Mouse (Mus musculus): ENCODE data around the gene Tbx2. TPM values are rescaled to one million over a fixed set of nuclear protein-coding genes. Genes with fewer than 3 reads are reported as not detected.

Tbx2 gene
- polyA plus RNA-seq, 1 experiment from 2014 or later = 8.1 TPM

- no peaks in the 10 kb centered on the region for H3K36me3 ChIP-seq
- no peak overlapping the region for H3K4me2 ChIP-seq (replicated peaks)
- 6% methylated on average over 13 of the region's 13 CpGs for WGBS
- no peak for ATAC-seq (ENCODE audit: insufficient number of reproducible peaks, low FRiP score, low TSS enrichment, low read depth)
- no peaks in the 10 kb centered on the region for H3K9me3 ChIP-seq (replicated peaks)
- H3K27ac ChIP-seq (replicated peaks) = no peak overlapping the region
- H3K4me1 ChIP-seq = peaks cover 36% of the 10 kb centered on the region
- no peak overlapping the region for H3K4me3 ChIP-seq (replicated peaks)
- peaks cover 88% of the 10 kb centered on the region for H3K27me3 ChIP-seq
- H3K9ac ChIP-seq = no peak overlapping the region
Measured at GRCm38 (mm10) chr11:85890563-85890845, 58.2 kb downstream of the Tbx2 start.

DNA sequence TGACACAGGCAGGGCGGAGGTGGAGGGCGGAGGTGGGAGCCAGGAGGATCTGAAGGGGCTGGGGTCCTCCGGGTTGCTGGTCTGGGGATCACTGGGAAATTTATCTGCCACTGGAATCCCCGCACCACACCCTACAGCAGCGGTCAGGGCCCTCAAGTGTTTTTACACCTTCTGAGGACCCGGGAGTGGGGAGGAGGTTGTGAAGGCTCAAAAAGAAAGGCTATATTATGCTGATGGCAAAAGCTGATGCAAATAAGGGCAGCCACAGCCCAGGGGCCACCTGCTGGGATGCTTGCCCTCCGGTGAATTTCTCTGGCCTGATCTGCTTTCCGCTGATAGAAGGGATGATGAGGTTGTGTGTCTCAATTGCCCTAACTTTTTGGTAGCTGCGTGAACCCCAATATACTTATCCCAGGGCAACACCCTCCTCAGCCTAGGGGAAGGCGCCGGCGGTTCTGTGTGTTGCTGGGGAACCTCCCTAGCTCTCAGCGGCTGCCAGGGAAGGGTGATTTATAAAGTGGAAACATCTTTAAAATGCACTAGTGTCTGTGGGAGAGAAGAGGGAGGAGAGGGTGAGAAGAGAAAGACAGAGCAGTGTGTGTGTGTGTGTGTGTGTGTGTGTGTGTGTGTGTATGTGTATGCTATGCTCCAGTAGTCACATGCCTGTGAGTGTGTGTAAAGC lies 58.8 kb downstream of the Tbx2 start:
- peaks cover 34% of the 10 kb centered on the region for H3K4me1 ChIP-seq
- no peak overlapping the region for H3K27ac ChIP-seq (replicated peaks)
- H3K4me3 ChIP-seq (replicated peaks) = no peak overlapping the region
- no peaks in the 10 kb centered on the region for H3K36me3 ChIP-seq
- H3K9me3 ChIP-seq (replicated peaks) = no peaks in the 10 kb centered on the region
- H3K4me2 ChIP-seq (replicated peaks) = no peak overlapping the region
- H3K9ac ChIP-seq = no peak overlapping the region
- ATAC-seq (ENCODE audit: insufficient number of reproducible peaks, low FRiP score, low TSS enrichment, low read depth) = no peak
- H3K27me3 ChIP-seq = peaks cover 88% of the 10 kb centered on the region
- 3% methylated on average over 13 of the region's 13 CpGs for WGBS

Other genes starting within 250 kb of the Tbx2 start
- gene Gm11444, start 17.8 kb downstream of the Tbx2 start, polyA plus RNA-seq (2015; fragmentation: Nextera tagmentation; extraction: Ambion mirVana) = 0.31 TPM in 1 of 2 replicates, not detected in the other
- gene Tbx4, start 53.9 kb downstream of the Tbx2 start, polyA plus RNA-seq (2015; fragmentation: Nextera tagmentation; extraction: Ambion mirVana) = 1.8 and 2.1 TPM in 2 replicates